15 mouse cellular contexts compared by ENCODE assay signal in genomic region chr17:82453847-82454246, GRCm38 (mm10).
A peak's percentile ranks its signal among the peaks of the same experiment; 100 is the strongest.
DNase-seq lines count a peak whose midpoint lies in the region; ATAC-seq and TF ChIP-seq lines count a peak whose summit lies in the region.
"Had no signal": no experiment of that assay in that cellular context is flagged by ENCODE, and none has a peak within 500 bp of the region (broad histone marks: within the 10 kb centered on the region; RNA-seq: fewer than 3 reads in every experiment).

No protein-coding gene starts in this region.

- TF ChIP-seq POLR2A in lung, adult 2 months (IDR thresholded peaks at IDR 0.05; ENCODE audit: borderline replicate concordance, extremely low read depth, low read depth, low read length), result no peak

- H3K27me3 ChIP-seq in kidney, embryonic 15.5 days, result no peaks in the 10 kb centered on the region
- no peaks in the 10 kb centered on the region for H3K27me3 ChIP-seq in lung, postnatal 0 days (replicated peaks; ENCODE audit: insufficient read depth, low read length)
- H3K27me3 ChIP-seq: embryonic facial prominence, embryonic 13.5 days; liver, embryonic 12.5 days; midbrain, embryonic 12.5 days had no signal

- TF ChIP-seq CTCF in lung, postnatal 0 days (IDR thresholded peaks at IDR 0.05), result no peak
- no peak for TF ChIP-seq CTCF in lung, adult 2 months (IDR thresholded peaks at IDR 0.05; ENCODE audit: insufficient read depth, low read length)

- no peak for DNase-seq in kidney, adult 9 months
- DNase-seq in lung, postnatal 0 days (ENCODE audit: low spot score), result peak; percentile 5
- no peak for DNase-seq in lung, adult 2 months
- peak; percentile 44 for DNase-seq in embryo, embryonic 10.5 days (ENCODE audit: low spot score)
- DNase-seq in right cerebral cortex, postnatal 14 days, result no peak
- DNase-seq: adrenal gland, postnatal 36 days; cerebellum, postnatal 10 days; heart, adult 11 months; lung, postnatal 10 days; right cerebral cortex, postnatal 4 days had no signal

- no peaks in the 10 kb centered on the region for H3K9me3 ChIP-seq in kidney, embryonic 15.5 days (replicated peaks)
- no peaks in the 10 kb centered on the region for H3K9me3 ChIP-seq in lung, postnatal 0 days (ENCODE audit: low read length)
- H3K9me3 ChIP-seq: embryonic facial prominence, embryonic 13.5 days; liver, embryonic 12.5 days; midbrain, embryonic 12.5 days had no signal

- H3K4me1 ChIP-seq in kidney, embryonic 15.5 days, result 0 out of 2 replicates have a peak, but pooled peaks cover 2% of the 10 kb centered on the region
- no peaks in the 10 kb centered on the region for H3K4me1 ChIP-seq in lung, postnatal 0 days (ENCODE audit: insufficient read depth, low read depth, low read length)
- no peaks in the 10 kb centered on the region for H3K4me1 ChIP-seq in lung, adult 2 months (ENCODE audit: control insufficient read depth, insufficient read depth, low read length)
- H3K4me1 ChIP-seq: embryonic facial prominence, embryonic 13.5 days; liver, embryonic 12.5 days; midbrain, embryonic 12.5 days had no signal

- WGBS in kidney, embryonic 15.5 days, result 47% methylated on average over 1 of the region's 1 CpGs
- WGBS in lung, postnatal 0 days, result 78% methylated on average over 1 of the region's 1 CpGs
- WGBS in lung, adult 2 months, result 67% methylated on average over 1 of the region's 1 CpGs

- ATAC-seq in kidney, embryonic 15.5 days (replicated peaks; ENCODE audit: low FRiP score), result peak; percentile 90
- no peak for ATAC-seq in lung, postnatal 0 days
- ATAC-seq in megakaryocyte, adult 5-6 weeks (ENCODE audit: poor library complexity, severe bottlenecking), result no peak
- ATAC-seq: liver, embryonic 12.5 days had no signal

- no peak overlapping the region for H3K9ac ChIP-seq in kidney, embryonic 15.5 days
- no peak overlapping the region for H3K9ac ChIP-seq in lung, postnatal 0 days (replicated peaks; ENCODE audit: low read depth)
- H3K9ac ChIP-seq: embryonic facial prominence, embryonic 13.5 days; liver, embryonic 12.5 days; midbrain, embryonic 12.5 days had no signal

- TF ChIP-seq EP300 in lung, postnatal 0 days (IDR thresholded peaks at IDR 0.05), result no peak

- no peak overlapping the region for H3K27ac ChIP-seq in kidney, embryonic 15.5 days
- H3K27ac ChIP-seq in lung, postnatal 0 days (ENCODE audit: low read length), result no peak overlapping the region
- H3K27ac ChIP-seq: embryonic facial prominence, embryonic 13.5 days; liver, embryonic 12.5 days; midbrain, embryonic 12.5 days had no signal

- H3K36me3 ChIP-seq in kidney, embryonic 15.5 days, result no peaks in the 10 kb centered on the region
- H3K36me3 ChIP-seq in lung, postnatal 0 days (ENCODE audit: insufficient read depth, low read length), result no peaks in the 10 kb centered on the region
- H3K36me3 ChIP-seq: embryonic facial prominence, embryonic 13.5 days; liver, embryonic 12.5 days; midbrain, embryonic 12.5 days had no signal

- no peak overlapping the region for H3K4me2 ChIP-seq in kidney, embryonic 15.5 days
- H3K4me2 ChIP-seq in lung, postnatal 0 days (replicated peaks; ENCODE audit: low read depth, low read length), result no peak overlapping the region
- H3K4me2 ChIP-seq: embryonic facial prominence, embryonic 13.5 days; liver, embryonic 12.5 days; midbrain, embryonic 12.5 days had no signal

- H3K4me3 ChIP-seq in kidney, embryonic 15.5 days (replicated peaks), result no peak overlapping the region
- no peak overlapping the region for H3K4me3 ChIP-seq in lung, postnatal 0 days (ENCODE audit: low read depth, low read length)
- H3K4me3 ChIP-seq in lung, adult 2 months (replicated peaks; ENCODE audit: extremely low read depth, low read depth, low read length), result no peak overlapping the region
- H3K4me3 ChIP-seq: embryonic facial prominence, embryonic 13.5 days; liver, embryonic 12.5 days; midbrain, embryonic 12.5 days had no signal

Comparison
In these comparisons a context has a peak if more than half of its experiments do, and no peak if none do; other contexts are left out.
1. DNase-seq: peak in lung, postnatal 0 days (single experiment) and embryo, embryonic 10.5 days (single experiment); none in kidney, adult 9 months (single experiment), lung, adult 2 months (single experiment) and right cerebral cortex, postnatal 14 days (single experiment).